Mouse (Mus musculus): ENCODE results near the gene Lingo1. TPM values are rescaled to one million over a fixed set of nuclear protein-coding genes. Genes with fewer than 3 reads are reported as not detected.

The Lingo1 gene
- total and polyA plus RNA-seq, 2 experiments from 2014 or later = 110 to 192 TPM

- 51% methylated on average over 8 of the region's 8 CpGs for WGBS
- no peak for TF ChIP-seq CTCF (IDR thresholded peaks at IDR 0.05)
Measured at GRCm38 (mm10) chr9:56700866-56701265, 95.4 kb downstream of the Lingo1 start.

DNA sequence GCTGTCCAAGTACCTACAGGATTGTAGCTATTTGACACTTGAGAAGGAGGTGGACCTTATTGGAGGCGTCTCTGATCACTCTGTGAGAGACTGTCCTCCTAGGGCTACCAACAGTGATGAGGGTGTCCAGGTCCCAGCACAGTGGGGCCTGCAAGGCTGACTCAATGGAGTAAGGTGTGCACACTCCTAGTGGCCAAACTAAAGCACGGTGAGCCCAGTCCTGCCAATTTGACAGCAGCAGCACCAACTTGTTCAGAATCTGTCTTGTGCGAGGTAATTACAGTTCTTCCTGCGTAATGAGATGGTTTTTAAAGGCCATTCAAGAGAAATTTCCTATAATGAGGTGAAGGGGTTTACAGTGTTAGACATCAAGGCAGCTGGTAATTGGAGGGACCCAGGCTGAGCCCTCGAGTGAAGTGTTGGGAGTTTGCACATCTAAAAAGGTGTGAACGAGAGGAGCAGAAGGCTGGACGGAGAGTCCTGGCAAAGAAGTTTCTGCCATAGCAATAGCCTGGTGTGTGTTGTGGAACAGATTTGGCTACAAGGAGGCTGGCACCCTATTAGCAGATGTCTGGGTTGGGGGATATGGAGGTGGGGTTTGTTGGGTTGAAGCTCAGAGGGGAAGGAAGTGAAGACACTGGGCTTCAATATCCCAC, 97.4 kb downstream of the Lingo1 start:
- DNase-seq (ENCODE audit: low spot score) (no peak), ATAC-seq (ENCODE audit: low FRiP score) (no peak)
- H3K36me3 ChIP-seq (ENCODE audit: insufficient read depth, low read length) = no peaks in the 10 kb centered on the region
- H3K27ac ChIP-seq (ENCODE audit: low read depth, low read length) = no peak overlapping the region
- no peak overlapping the region for H3K9ac ChIP-seq (replicated peaks; ENCODE audit: low read length, poor library complexity, severe bottlenecking)
- H3K9me3 ChIP-seq (ENCODE audit: low read length) = no peaks in the 10 kb centered on the region
- H3K4me2 ChIP-seq (ENCODE audit: low read depth, low read length, poor library complexity, severe bottlenecking) = no peak overlapping the region
- peaks cover 4% of the 10 kb centered on the region; the same call in 1 of the 2 replicates for H3K4me1 ChIP-seq (ENCODE audit: insufficient read depth, low read length)
- 78% methylated on average over 7 of the region's 7 CpGs for whole genome bisulfite sequencing
- H3K27me3 ChIP-seq (ENCODE audit: insufficient read depth, low read length) = no peaks in the 10 kb centered on the region
- TF ChIP-seq CTCF (IDR thresholded peaks at IDR 0.05) = no peak
- H3K4me3 ChIP-seq (ENCODE audit: low read depth, low read length) = no peak overlapping the region

More at GRCm38 (mm10) chr9:56700866-56701265, 95.4 kb downstream of the Lingo1 start:
- Histone ChIP-seq H3K9me3 (ENCODE audit: low read length) (no peaks in the 10 kb centered on the region), H3K9ac (replicated peaks; ENCODE audit: low read length, poor library complexity, severe bottlenecking) (no peak overlapping the region), H3K4me1 (ENCODE audit: insufficient read depth, low read length) (peaks cover 4% of the 10 kb centered on the region; the same call in 1 of the 2 replicates), H3K27ac (ENCODE audit: low read depth, low read length) (no peak overlapping the region), H3K27me3 (ENCODE audit: insufficient read depth, low read length) (no peaks in the 10 kb centered on the region), H3K4me3 (ENCODE audit: low read depth, low read length) (no peak overlapping the region), H3K4me2 (ENCODE audit: low read depth, low read length, poor library complexity, severe bottlenecking) (no peak overlapping the region), H3K36me3 (ENCODE audit: insufficient read depth, low read length) (no peaks in the 10 kb centered on the region)
- DNase-seq (ENCODE audit: low spot score) (no peak), ATAC-seq (ENCODE audit: low FRiP score) (no peak)

GRCm38 (mm10) chr9:56694079-56694478, 102.2 kb downstream of the Lingo1 start:
- no peaks in the 10 kb centered on the region; the same call in 1 of the 2 replicates for H3K4me1 ChIP-seq (ENCODE audit: insufficient read depth, low read length)
- DNase-seq (ENCODE audit: low spot score) = no peak
- no peak overlapping the region for H3K4me3 ChIP-seq (ENCODE audit: low read depth, low read length)
- TF ChIP-seq CTCF (IDR thresholded peaks at IDR 0.05) = no peak
- WGBS = 79% methylated on average over 3 of the region's 3 CpGs
- no peak overlapping the region for H3K9ac ChIP-seq (replicated peaks; ENCODE audit: low read length, poor library complexity, severe bottlenecking)
- no peak overlapping the region for H3K4me2 ChIP-seq (ENCODE audit: low read depth, low read length, poor library complexity, severe bottlenecking)
- ATAC-seq (ENCODE audit: low FRiP score) = no peak
- no peaks in the 10 kb centered on the region for H3K27me3 ChIP-seq (ENCODE audit: insufficient read depth, low read length)
- H3K27ac ChIP-seq (ENCODE audit: low read depth, low read length) = no peak overlapping the region
- no peaks in the 10 kb centered on the region for H3K36me3 ChIP-seq (ENCODE audit: insufficient read depth, low read length)
- no peaks in the 10 kb centered on the region for H3K9me3 ChIP-seq (ENCODE audit: low read length)

- no peak for TF ChIP-seq CTCF (IDR thresholded peaks at IDR 0.05)
- no peak overlapping the region for H3K4me3 ChIP-seq (ENCODE audit: low read depth, low read length)
- WGBS = 63% methylated on average over 3 of the region's 3 CpGs
- H3K4me2 ChIP-seq (ENCODE audit: low read depth, low read length, poor library complexity, severe bottlenecking) = no peak overlapping the region
- no peak for ATAC-seq (ENCODE audit: low FRiP score)
- DNase-seq (ENCODE audit: low spot score) = no peak
- H3K4me1 ChIP-seq (ENCODE audit: insufficient read depth, low read length) = no peaks in the 10 kb centered on the region; the same call in 1 of the 2 replicates
- no peak overlapping the region for H3K9ac ChIP-seq (replicated peaks; ENCODE audit: low read length, poor library complexity, severe bottlenecking)
- H3K27me3 ChIP-seq (ENCODE audit: insufficient read depth, low read length) = no peaks in the 10 kb centered on the region
- no peaks in the 10 kb centered on the region for H3K36me3 ChIP-seq (ENCODE audit: insufficient read depth, low read length)
- no peak overlapping the region for H3K27ac ChIP-seq (ENCODE audit: low read depth, low read length)
- H3K9me3 ChIP-seq (ENCODE audit: low read length) = no peaks in the 10 kb centered on the region
Measured at GRCm38 (mm10) chr9:56691226-56691625, 105.0 kb downstream of the Lingo1 start.

- DNase-seq (ENCODE audit: low spot score) = no peak
- Histone ChIP-seq H3K9me3 (ENCODE audit: low read length) (no peaks in the 10 kb centered on the region), H3K4me3 (ENCODE audit: low read depth, low read length) (no peak overlapping the region), H3K4me2 (ENCODE audit: low read depth, low read length, poor library complexity, severe bottlenecking) (no peak overlapping the region), H3K27me3 (ENCODE audit: insufficient read depth, low read length) (no peaks in the 10 kb centered on the region), H3K36me3 (ENCODE audit: insufficient read depth, low read length) (no peaks in the 10 kb centered on the region), H3K9ac (replicated peaks; ENCODE audit: low read length, poor library complexity, severe bottlenecking) (no peak overlapping the region), H3K27ac (ENCODE audit: low read depth, low read length) (no peak overlapping the region), H3K4me1 (ENCODE audit: insufficient read depth, low read length) (no peaks in the 10 kb centered on the region; the same call in 1 of the 2 replicates)
- no peak for ATAC-seq (ENCODE audit: low FRiP score)
- no peak for TF ChIP-seq CTCF (IDR thresholded peaks at IDR 0.05)
- WGBS = 61% methylated on average over 1 of the region's 1 CpGs
Measured at GRCm38 (mm10) chr9:56690679-56691078, 105.6 kb downstream of the Lingo1 start.

DNA sequence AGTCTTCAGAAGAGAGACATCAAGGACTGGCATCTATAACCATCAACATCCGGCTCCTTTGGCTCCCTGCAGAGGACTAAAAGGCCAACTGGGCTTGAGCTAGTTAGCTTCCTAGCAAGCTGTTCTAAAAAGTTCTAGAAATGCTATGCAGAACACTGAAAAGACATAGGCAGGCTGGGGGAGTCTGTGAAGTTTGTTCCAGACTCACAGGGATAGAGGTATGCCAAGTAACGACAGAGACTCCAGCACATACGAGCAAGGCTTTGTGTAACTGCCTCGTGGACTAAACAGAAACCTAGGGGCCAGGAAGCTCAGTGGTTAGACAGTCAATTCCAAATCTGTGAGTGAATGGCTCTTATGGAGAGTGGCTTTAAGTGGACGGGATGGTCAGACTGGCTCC, 108.8 kb downstream of the Lingo1 start:
- no peak for ATAC-seq (ENCODE audit: low FRiP score)
- no peaks in the 10 kb centered on the region for H3K27me3 ChIP-seq (ENCODE audit: insufficient read depth, low read length)
- no peak for DNase-seq (ENCODE audit: low spot score)
- H3K36me3 ChIP-seq (ENCODE audit: insufficient read depth, low read length) = no peaks in the 10 kb centered on the region
- 82% methylated on average over 5 of the region's 5 CpGs for WGBS
- no peak overlapping the region for H3K27ac ChIP-seq (ENCODE audit: low read depth, low read length)
- no peaks in the 10 kb centered on the region for H3K9me3 ChIP-seq (ENCODE audit: low read length)
- no peak overlapping the region for H3K4me3 ChIP-seq (ENCODE audit: low read depth, low read length)
- H3K4me2 ChIP-seq (ENCODE audit: low read depth, low read length, poor library complexity, severe bottlenecking) = no peak overlapping the region
- H3K9ac ChIP-seq (replicated peaks; ENCODE audit: low read length, poor library complexity, severe bottlenecking) = no peak overlapping the region
- TF ChIP-seq CTCF (IDR thresholded peaks at IDR 0.05) = no peak
- H3K4me1 ChIP-seq (ENCODE audit: insufficient read depth, low read length) = no peaks in the 10 kb centered on the region; the same call in 1 of the 2 replicates

Data from midbrain, postnatal 0 days (tissue).